Mouse (Mus musculus) gonadal fat pad, adult 2 months (tissue): ENCODE data around the gene Zfr2. TPM values are rescaled to one million over a fixed set of nuclear protein-coding genes. Genes with fewer than 3 reads are reported as not detected.

Experiments
- DNase-seq: peaks from one replicate; pipeline ENCODE4 v3.0.0-alpha.2; 2012; ENCODE audit warnings: low read depth
- polyA plus RNA-seq: library from polyadenylated mRNA; depleted of rRNA; stranded (reverse); fragments of >200 nt; gene quantifications from 2 replicates; pipeline ENCODE4 v1.2.3, GENCODE M21; 2012

Zfr2 gene
- polyA plus RNA-seq, 1 experiment = 17.9 TPM

DNA sequence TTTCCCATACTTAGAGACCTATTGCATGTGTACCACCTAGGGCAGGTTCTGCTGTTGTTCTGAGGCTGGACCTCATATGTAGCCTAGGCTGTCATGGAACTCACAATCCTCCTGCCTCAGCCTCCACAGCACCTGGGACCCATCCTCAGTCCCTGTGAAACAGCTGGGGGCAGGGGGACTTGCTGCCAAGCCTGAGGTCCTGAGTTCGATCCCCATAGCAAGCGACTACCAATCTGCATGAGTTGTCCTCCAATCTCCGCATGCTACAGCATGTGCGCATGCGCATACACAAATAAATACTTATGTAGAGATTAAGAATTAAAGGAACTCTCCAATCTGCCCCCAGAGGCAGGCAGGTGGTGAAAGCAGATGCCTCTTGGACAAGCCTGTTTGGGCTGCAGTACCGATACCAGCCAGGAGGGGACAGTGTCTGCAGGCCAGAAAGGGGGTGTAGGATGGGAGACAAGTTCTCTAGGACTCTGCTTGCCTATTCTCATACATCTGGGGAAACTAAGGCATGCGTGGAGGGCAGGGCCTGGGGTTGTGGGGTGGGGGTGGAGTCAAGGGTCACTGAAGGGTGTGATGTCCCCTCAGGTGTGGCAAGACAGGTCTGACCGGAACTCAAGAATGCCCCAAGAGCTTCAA lies 54.7 kb downstream of the Zfr2 start:
- no peak for DNase-seq

DNA sequence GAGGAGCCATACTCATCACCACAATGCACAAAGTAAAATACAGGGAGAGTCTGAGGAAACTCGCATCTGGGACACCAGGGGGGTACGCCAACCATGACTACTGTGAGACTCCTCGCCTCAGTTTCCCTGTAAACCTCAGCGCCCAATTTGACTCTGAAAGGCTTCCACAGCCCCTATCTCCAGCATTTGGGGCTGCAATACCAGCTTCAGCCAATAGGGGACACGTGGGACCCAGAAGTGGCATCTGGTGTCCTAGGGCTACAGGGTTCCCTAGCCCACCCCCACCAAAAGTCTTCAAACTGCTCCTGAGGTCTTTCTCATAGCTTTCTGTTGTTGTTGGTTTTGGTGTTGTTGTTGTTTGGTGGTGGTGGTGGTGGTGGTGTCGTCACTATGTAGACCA lies 55.6 kb downstream of the Zfr2 start:
- no peak for DNase-seq

DNA sequence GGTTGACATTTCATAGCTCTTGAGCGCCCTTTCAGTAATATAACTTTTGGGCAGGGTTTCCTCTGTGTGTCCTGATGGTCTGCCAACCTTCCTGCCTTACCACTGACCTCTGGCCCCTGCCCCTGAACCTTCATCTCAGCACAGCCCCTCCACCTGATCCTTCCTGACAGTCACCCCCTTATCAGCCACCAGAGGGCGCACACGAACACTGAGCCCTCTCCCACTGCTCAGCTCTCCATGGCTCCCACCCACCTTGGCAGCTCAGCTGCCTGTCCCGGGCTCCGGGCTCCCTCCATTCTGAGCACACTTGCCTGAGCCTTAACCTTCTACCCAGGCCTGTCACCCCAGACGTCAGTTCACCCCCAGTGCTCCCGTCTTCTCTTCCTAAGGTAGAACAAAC lies 56.3 kb downstream of the Zfr2 start:
- DNase-seq = no peak

GRCm38 (mm10) chr10:81289811-81290210 lies 56.9 kb downstream of the Zfr2 start:
- DNase-seq = no peak

GRCm38 (mm10) chr10:81290698-81291460 lies 57.9 kb downstream of the Zfr2 start:
- DNase-seq = no peak

- DNase-seq = no peak
These were observed 58.7 kb downstream of the Zfr2 start, which contains the start of gene Tjp3 for GRCm38 (mm10) chr10:81291511-81292104. Gene Tjp3 (minus strand): TSS chr10:81291581.

- DNase-seq = peak; percentile 92
These were observed 59.8 kb downstream of the Zfr2 start, which contains the start of gene Pip5k1c for GRCm38 (mm10) chr10:81292554-81293333. Gene Pip5k1c (plus strand): TSS chr10:81292963.

GRCm38 (mm10) chr10:81293334-81294030 lies 60.5 kb downstream of the Zfr2 start:
- DNase-seq = no peak

- DNase-seq = no peak
These were observed 61.5 kb downstream of the Zfr2 start for GRCm38 (mm10) chr10:81294442-81294841.

- DNase-seq = no peak
These were observed 62.2 kb downstream of the Zfr2 start for GRCm38 (mm10) chr10:81295185-81295584.

DNA sequence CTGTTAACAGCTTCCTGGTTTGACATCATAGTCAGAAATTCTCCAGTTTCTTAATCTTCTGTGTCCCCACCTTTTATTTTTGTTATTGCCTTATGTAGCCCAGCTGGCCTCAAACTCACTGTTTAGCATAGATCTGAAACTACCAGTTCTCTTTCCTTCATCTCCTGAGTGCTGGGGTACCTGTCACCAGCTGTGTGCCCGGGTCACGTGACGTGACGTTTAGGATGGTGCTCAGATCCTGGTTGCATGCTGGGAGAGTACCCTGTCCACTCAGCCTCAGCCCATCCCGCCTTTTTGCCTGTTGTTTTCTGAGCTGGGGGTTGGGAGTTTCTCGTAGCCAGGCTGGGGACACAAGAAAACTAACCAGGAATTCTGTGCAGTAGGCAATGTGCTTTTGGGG lies 64.3 kb downstream of the Zfr2 start:
- DNase-seq = no peak

DNA sequence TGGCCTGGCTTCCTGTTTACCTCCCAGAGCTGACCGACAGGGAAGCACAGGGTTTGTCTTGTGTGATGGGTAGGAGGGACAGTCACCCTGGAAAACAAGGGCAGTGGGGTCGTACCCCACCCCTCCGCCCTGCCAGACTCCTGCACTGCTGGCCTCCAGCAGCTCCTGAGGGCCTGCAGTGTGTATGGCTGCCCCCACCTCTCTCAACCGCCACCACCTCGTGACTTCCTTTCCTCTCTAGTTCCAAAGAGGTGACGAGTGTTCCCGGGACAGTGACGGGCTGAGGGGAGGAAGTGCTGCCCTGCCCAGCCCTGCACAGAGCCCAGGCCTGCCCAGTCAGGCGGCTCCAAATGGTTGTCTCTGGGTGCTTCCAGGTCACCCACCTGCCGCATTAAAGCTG lies 64.9 kb downstream of the Zfr2 start:
- DNase-seq = no peak

DNA sequence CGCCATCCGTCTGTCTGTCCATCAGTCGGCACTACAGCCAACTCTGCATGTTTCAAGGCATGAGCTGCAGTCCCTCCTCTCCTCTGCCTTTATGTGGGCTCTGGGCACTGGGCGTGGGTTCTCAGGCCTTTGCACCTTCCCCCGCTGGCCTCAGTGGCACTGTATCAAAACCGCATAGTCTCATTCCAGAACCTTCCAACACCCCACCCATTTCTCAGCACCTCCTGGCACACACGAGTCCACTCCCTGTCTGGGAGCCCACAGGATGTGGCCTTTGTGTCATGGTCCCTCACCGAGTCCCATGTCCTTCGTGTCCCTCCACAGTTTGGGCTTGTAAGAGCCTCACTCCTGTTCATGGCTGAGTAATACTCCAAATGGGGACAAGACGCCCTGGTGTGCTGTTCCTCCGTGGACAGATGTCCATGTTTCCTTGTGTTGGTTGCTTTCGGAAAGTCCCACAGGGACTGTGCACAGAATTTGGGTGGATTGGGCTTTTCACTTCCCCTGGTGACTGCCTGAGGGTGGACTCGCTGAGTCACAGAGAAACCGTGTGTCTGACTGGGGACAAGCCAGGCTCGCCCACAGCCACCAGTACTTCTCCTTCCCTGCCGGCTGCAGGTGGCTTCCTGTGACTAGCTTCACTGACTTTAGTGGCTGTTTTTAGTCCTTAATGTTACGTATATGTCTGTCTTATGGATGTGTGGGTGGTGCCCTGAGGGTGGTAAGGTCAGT lies 65.6 kb downstream of the Zfr2 start:
- no peak for DNase-seq

DNA sequence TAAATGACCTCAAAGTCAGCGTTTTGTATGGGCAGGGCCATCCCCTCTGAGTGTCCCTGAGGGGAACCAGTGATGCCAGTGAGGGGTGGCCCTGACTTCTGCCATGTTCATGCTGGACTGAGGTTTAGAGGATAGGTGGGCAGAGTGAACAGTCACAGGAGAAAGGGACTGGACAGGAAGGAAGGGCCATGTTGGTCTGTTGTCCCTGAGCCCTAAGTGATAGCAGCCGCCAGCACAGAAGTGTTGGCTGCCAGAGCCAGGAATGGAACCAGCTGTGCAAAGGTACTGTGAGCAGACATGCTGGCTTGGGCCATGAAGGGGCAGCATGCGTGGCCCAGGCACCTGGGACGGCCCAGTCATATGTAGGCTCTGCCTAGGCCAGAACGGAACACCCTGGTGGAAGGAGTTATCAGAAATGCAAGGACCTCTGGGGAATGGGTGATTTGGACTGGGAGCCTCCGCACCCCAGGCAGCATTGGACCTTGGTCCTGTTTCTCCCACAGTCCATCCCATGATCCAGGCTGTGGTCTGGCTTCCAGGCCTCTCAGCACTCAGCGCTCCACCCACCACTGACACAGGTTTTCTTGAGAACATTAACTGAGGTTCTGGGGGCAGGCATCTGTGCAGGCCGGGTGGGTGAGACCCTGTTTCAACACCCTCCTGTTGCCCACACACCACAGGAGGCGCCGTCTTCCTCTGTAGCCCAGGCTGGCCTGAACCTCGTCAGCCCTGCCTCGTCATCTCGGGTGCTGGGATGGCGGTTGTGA lies 66.8 kb downstream of the Zfr2 start:
- no peak for DNase-seq

DNA sequence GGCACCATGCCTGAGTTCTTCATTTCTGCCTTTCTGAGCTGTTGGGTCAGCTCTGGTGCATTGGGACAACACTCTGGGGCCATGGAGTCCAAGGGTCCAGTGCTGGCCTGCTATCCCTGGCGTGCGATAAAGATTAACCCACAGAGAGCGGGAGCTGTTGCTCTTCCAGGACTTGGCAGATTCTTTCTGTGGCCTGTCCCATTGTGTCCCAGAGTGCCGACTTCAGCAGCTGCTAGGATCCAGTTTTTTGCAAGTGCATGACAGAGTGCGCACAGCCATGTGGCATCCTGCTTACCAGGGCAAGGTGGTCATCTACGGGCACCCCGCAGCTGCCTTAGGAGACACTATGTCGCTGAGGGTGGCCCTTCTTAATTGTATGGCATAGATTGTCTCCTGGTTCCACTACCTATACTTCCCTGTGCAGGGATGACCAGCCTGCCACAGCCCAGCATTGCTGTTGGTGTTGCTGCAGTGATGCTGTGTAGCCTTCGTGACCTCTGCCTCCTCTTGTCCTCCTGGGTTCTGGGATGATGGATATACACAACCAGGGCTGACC lies 67.5 kb downstream of the Zfr2 start:
- DNase-seq = no peak

DNA sequence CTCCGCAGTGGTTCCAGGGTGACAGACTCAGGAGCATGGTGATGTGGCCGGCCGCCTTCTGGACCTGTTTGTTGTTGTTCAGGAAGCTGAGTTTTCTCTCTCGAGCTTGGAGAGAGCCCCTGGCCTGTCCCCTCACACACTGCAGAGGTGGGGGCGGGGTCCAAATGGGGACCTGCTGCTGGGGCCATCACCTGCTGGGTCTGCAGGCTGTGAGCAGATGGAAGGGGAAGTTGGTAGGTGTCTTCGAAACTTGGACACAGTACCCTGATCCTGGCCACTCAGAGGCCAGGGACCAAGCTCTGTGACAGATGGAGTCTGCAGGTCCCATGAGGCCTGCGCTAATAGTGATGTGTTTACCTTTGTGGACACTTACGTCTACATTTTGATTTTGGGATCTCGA lies 68.4 kb downstream of the Zfr2 start:
- no peak for DNase-seq
